Mouse (Mus musculus) left cerebral cortex, postnatal 14 days (tissue): ENCODE measurements at regions not wholly inside any gene's neighbourhood (a gene's known extent, or its start where the extent isn't known, plus 50 kb on each side); places are given as distances from the start of the nearest gene placed in this dataset.
A peak's percentile ranks its signal among the peaks of the same experiment; 100 is the strongest.

Experiments
- DNase-seq, 2 experiments: peaks; one replicate each; pipeline ENCODE4 v3.0.0; 2021 to 2022; ENCODE audit warnings: low spot score in 2 of 2, mixed read lengths in 1 of 2
- intact Hi-C: fragments of 180-260 bp; cut with DNase I; formaldehyde crosslinking; loops from one replicate; pipeline ENCODE4 v1.15.1; 2025

GRCm38 (mm10) chr2:55817273-55817672 is 381.5 kb downstream of the Kcnj3 start:
- intact Hi-C loops, result loop anchor here (10.0 kb wide), 1 partner anchor 122 kb away; no protein-coding TSS in a partner anchor
- no peak for DNase-seq

GRCm38 (mm10) chr2:55818220-55818619 is 382.4 kb downstream of the Kcnj3 start:
- intact Hi-C loops, result loop anchor here (10.0 kb wide), 1 partner anchor 123 kb away; no protein-coding TSS in a partner anchor
- DNase-seq, result peak; percentile 56 to 69

- intact Hi-C loops, result no loop called here
- no peak for DNase-seq
Observed at GRCm38 (mm10) chr2:55822726-55823125, 387.0 kb downstream of the Kcnj3 start.

GRCm38 (mm10) chr2:55841521-55841920 is 405.8 kb downstream of the Kcnj3 start:
- intact Hi-C loops, result loop anchor here (5.0 kb wide), 1 partner anchor 534 kb away; no protein-coding TSS in a partner anchor
- DNase-seq, result peak; percentile 7 to 31

- no peak for DNase-seq
- intact Hi-C loops, result no loop called here
Observed at GRCm38 (mm10) chr2:55846832-55847382, 411.1 kb downstream of the Kcnj3 start.

- DNase-seq, result peak; percentile 4 to 14
- intact Hi-C loops, result no loop called here
Observed at GRCm38 (mm10) chr2:55862479-55862878, 426.7 kb downstream of the Kcnj3 start.

- intact Hi-C loops, result loop anchor here (10.0 kb wide), 1 partner anchor 175 kb away; no protein-coding TSS in a partner anchor
- DNase-seq, result peak in 1 of 2 experiments; percentile 21
Observed at GRCm38 (mm10) chr2:55889976-55890375, 454.2 kb downstream of the Kcnj3 start.

GRCm38 (mm10) chr2:55892821-55893535 is 457.2 kb downstream of the Kcnj3 start:
- no peak for DNase-seq
- intact Hi-C loops, result loop anchor here (10.0 kb wide), 1 partner anchor 178 kb away; no protein-coding TSS in a partner anchor

GRCm38 (mm10) chr2:55920294-55920693 is 484.5 kb downstream of the Kcnj3 start:
- peak in 1 of 2 experiments; percentile 12 for DNase-seq
- intact Hi-C loops, result loop anchor here (5.0 to 10.0 kb wide), 2 partner anchors 613 to 825 kb away; no protein-coding TSS in a partner anchor
